Mouse (Mus musculus) myocyte (in vitro differentiated cells): Measurements from ENCODE around the gene Cog4.

ENCODE experiments used
- CEBPB ChIP-seq: IDR thresholded peaks from 2 replicates; pipeline ENCODE4 v1.6.1; 2011; ENCODE audit warnings: mild to moderate bottlenecking, moderate library complexity; ENCODE audit not compliant: poor library complexity, insufficient read depth, severe bottlenecking
- E2F4 ChIP-seq: IDR thresholded peaks from one replicate; pipeline ENCODE4 v1.6.1; 2011; ENCODE audit warnings: mild to moderate bottlenecking, control low read depth, moderate library complexity; ENCODE audit not compliant: insufficient read depth
- MAX ChIP-seq: IDR thresholded peaks from one replicate; pipeline ENCODE4 v1.6.1; 2011; ENCODE audit warnings: low read depth, mild to moderate bottlenecking, control low read depth
- MYOD1 ChIP-seq, 3 experiments: IDR thresholded peaks; one replicate each; pipeline ENCODE4 v1.6.1; 2011; ENCODE audit warnings: control low read depth in 2 of 3, low read depth in 2 of 3, mild to moderate bottlenecking in 2 of 3, moderate library complexity in 1 of 3; ENCODE audit not compliant: insufficient read length in 2 of 3, control insufficient read depth in 1 of 3
- MYOG ChIP-seq, 3 experiments: IDR thresholded peaks; one replicate each; pipeline ENCODE4 v1.6.1; 2011; ENCODE audit warnings: control low read depth in 2 of 3, low read depth in 2 of 3, mild to moderate bottlenecking in 2 of 3; ENCODE audit not compliant: insufficient read length in 2 of 3, control insufficient read depth in 1 of 3, insufficient read depth in 1 of 3
- POLR2A ChIP-seq: IDR thresholded peaks from one replicate; pipeline ENCODE4 v1.6.1; 2011; ENCODE audit warnings: low read depth, mild to moderate bottlenecking, control low read depth, moderate library complexity; ENCODE audit not compliant: insufficient read length
- REST ChIP-seq: IDR thresholded peaks from one replicate; pipeline ENCODE4 v1.6.1; 2011; ENCODE audit warnings: mild to moderate bottlenecking, control low read depth, moderate library complexity; ENCODE audit not compliant: insufficient read depth, insufficient read length
- SRF ChIP-seq: IDR thresholded peaks from one replicate; pipeline ENCODE4 v1.6.1; 2011; ENCODE audit warnings: low read depth; ENCODE audit not compliant: control insufficient read depth, insufficient read length
- TCF12 ChIP-seq: IDR thresholded peaks from one replicate; pipeline ENCODE4 v1.6.1; 2011; ENCODE audit warnings: mild to moderate bottlenecking, control low read depth; ENCODE audit not compliant: poor library complexity, insufficient read depth, severe bottlenecking
- USF1 ChIP-seq: IDR thresholded peaks from one replicate; pipeline ENCODE4 v1.6.1; 2011; ENCODE audit warnings: low read depth, mild to moderate bottlenecking, control low read depth, moderate library complexity

DNA sequence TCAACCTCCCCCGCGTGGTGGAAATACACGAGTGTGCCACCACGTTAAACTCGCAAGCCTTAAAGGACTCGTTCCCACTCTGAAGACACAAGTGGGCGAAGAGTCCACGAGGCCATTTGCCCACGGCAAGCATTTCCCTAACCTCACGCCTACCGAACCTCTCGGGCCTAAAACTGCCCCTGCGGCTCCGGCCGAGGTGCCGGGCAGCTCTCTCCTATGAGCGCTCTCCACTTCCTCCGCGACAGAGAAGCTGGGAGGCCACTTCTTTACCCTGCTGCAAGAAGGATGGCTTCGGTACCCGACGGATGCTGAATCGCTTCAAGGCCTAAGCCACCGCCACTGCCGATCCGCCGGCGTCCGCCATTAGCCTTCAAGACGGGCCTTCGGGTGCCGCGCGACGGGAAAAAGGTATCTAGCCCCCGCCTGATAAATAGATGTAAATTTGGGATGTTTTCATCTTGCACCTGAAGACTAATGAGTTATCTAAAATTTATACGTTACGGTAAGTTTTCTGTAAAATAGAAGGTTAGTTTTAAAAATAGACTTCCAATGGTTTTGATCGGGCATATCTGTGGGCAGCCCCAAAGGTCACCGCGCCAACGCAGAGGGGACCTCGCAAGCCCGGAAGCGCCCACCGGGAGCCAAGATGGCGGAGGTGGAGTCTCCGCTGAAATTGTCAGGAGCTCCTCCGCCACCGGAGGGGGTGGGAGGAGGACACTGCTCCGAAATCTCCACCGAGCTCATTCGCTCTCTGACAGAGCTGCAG, at the start of gene Cog4, which contains the start of gene Sf3b3:
- TF ChIP-seq POLR2A = peak; percentile 87
- no peak for TF ChIP-seq TCF12
- no peak for TF ChIP-seq MYOG (IDR thresholded peaks at IDR 0.05; ENCODE audit: control insufficient read depth in 1 of 3, insufficient read depth in 1 of 3, insufficient read length in 2 of 3, low read depth in 2 of 3)
- no peak for TF ChIP-seq MYOD1 (IDR thresholded peaks at IDR 0.05; ENCODE audit: control insufficient read depth in 1 of 3, insufficient read length in 2 of 3, low read depth in 2 of 3)
- TF ChIP-seq USF1 = no peak
- TF ChIP-seq E2F4 = no peak
- no peak for TF ChIP-seq CEBPB
- TF ChIP-seq MAX = peak; percentile 95
- TF ChIP-seq SRF = no peak
- no peak for TF ChIP-seq REST
